Mouse (Mus musculus): ENCODE results near the gene Kdm6b.

Gene Kdm6b

DNA sequence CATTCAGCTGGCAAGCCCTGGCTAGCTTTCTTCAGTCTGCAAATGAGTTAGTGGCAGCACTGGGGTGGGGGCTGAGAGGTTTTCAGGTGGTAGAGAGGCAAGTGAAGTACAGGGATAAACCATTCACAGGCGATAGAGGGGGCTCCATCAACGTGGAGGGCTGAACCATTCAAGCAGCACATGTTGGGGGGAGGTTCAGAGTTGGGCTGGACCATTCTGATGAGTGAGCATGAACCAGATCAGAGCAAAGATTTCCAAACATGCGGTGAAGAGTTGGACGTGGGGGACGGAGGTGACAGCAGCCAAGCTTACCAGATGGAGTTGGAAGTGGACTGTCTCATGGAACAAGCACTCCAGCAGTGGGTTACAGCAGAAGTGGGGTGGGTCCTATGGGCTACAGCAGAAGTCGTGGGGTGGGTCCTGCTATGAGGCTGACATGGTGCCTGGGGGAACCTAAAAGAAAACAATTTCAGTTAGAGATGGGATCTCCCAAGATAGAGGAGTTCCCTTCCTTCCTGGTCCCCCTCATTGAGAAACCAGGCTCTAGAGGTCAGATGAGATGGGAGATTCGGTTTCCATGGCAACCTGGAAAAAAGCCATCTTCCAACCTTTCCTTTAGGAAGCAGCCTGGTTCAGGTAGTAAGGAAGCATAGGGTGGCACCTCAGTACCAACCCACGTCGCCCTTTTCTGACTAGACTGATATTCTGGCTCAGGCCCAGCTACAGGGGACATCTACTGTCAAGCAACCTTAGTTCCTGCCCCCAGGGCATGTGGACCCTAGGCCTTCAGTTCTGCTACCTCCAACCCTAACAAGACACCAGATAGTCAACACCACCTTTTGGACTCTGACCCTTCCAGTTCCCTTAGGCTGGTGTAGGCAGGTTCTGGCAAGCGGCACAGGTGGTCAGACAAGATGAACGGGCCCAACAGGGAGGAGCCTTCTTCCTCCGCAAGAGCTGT lies at the start of gene Kdm6b:
Gene Kdm6b, minus strand, starts transcription at position 455 of the 961 bp plus-strand sequence.
- DNase-seq (ENCODE audit: low spot score in 2 of 2) = peak in 1 of 2 experiments; percentile 70

DNA sequence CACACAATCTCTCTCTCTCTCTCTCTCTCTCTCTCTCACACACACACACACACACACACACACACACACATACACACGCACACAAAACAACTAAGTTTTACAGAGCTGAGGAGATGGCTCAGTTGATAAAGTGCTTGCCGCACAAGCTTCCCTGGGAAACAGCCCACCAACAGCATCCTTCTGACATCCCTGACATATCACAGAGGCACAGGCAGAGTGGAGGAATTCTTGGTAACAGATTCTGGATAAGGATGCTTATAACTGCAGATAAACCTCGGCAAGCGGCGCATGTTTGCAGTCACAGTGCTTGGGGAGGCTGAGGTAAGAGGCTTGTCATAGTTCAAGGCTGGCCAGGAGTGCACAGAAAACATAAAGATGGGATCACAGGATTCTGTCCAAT lies 48.1 kb upstream of the Kdm6b start:
- DNase-seq (ENCODE audit: low spot score in 2 of 2) = no peak

DNA sequence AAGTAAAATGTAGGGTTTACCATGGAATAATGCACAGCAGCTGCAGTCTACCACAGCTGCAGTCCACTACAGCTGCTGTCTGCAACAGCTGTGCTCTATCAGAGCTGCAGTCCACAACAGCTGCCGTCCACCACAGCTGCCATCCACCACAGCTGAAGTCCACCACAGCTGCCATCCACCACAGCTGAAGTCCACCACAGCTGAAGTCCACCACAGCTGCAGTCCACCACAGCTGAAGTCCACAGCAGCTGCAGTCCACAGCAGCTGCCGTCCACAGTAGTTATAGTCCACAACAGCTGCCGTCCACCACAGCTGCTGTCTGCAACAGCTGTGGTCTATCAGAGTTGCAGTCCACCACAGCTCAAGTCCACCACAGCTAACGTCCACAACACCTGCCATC lies 46.4 kb upstream of the Kdm6b start:
- DNase-seq (ENCODE audit: low spot score in 2 of 2) = no peak

DNA sequence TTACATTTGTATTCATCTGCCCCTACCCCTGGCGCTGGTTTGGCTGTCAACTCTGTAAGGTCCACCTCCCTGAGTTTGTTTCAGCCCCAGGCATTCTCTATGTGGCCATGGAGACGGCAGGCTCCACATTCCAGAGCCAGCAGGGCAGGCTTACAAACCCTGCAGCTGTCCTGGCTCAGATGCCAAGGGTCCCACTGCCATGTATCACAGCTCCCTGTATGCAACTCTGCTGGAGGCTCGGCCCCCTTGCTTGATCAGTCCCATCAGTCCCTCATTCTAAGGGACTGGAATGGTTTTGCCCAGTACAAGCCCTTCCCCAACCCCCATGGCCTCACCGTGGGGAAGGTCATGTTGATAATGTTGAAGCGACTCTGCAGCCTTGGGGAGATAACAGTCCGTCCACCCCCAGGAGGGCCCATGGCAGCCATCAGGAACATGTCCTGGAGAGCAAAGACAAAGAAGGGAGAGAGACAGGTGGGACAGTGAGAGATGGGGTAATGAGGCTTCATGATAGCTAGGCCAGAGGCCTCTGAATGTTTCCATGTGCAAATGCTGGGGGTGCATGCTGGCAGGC lies 43.6 kb upstream of the Kdm6b start:
- no peak for DNase-seq (ENCODE audit: low spot score in 2 of 2)

DNA sequence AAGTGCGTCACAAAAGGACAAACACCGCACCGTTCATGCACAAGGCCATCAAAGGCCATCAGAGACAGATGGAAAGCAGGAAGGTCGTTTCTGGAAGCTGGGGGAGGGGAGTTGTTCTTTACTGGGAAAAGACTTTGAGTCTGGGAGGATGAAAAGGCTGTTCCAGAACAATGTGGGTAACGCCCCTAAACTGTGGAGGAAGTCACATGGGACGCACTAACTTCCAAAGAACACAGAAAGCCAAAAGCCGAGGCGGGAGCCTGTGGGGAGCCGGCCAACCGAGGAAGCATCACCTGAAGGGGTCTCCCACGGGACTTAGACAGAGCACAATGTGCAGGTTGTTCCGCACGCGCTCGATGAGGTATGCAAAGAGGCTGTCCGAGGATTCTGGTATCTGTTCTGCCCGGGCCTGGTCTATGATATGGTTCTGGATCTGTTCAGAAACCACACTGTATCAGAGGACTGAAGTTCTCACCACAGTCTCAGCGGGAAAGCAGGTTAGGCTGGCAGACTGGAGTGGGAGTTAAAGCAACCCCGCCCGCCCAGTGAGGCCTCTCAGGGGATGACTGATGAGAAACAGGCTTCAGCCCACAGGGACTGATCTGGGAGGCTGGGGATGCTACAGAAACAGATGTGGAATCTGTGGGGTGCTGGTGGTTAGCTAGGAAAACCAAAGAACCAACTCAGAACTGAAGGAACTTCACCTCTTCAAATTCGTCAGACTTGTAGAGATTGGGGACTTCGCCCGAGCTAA lies 38.8 kb upstream of the Kdm6b start:
- no peak for DNase-seq (ENCODE audit: low spot score in 2 of 2)

DNA sequence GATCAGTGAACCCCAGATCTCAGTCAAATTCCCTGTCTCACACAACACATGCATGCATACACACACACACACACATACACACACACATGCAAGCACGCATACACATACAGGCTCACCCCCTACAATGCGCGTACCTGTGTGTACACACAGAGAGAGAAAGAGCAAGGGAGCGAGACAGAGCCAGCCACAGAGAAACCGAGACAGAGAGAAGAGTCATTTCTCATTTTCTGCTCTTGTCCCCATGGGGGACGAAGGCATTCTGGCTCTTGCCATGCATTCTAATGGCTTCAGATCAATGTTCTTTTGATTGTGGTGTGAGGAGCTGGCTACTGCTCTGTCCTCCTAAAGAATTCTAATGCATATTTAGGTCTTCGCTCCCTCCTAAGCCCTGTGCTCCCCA lies 33.8 kb upstream of the Kdm6b start:
- DNase-seq (ENCODE audit: low spot score in 2 of 2) = no peak

DNA sequence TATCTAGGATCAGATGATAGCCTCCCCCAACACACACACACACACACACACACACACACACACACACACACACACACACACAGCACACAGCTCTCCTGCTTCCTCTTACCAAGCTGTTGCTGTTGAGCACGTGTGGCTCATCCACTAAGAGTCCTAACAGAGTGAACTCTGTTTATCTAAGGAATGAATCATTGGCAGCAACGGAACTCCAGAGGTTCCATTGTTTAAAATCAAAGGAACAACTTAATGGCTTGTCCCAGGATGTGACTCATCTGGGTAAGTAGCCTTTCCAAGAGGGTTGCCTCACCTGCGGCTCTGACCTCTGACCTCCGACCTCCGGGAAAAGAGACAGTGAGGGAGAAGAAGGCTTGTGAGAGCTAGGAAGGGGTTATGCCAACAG lies 29.9 kb upstream of the Kdm6b start:
- no peak for DNase-seq (ENCODE audit: low spot score in 2 of 2)

DNA sequence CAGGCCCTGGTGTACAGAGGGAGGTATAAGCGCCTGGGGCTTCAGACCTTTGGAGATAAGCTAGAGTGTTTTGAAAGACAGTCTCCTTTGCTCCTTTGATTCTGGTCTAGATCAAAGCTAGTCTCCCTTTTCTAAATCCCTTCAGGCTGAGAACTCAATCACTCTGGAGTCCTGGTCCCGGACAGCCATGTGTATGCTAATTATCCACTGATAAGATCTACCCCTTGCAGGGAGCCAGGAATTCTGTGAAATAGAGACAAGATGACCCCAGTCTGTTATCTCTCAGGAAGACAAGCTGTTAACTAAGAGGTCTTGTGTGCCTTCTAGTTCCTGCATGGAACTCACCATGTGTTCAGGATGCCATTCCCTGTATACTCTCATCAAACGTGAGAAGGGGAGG lies 23.8 kb upstream of the Kdm6b start:
- no peak for DNase-seq (ENCODE audit: low spot score in 2 of 2)

DNA sequence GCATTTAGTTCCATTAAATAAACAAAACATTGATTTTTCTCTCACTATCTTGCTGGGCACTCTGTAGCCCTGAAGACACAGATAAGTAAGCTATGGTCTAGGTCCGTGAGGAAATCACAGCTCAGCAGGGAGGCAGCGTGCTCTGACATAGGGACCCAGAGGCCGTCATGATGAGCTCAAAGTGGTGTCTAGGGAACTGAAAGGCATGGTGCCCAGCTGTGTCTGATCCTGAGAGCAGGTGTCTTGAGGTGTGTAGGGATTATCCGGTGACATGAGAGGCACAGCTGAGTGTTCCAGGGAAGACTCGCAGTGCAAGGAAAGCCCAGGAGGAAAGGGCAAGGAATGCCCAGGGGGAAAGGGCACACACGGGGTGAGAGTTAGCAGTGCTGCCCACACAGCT lies 19.7 kb upstream of the Kdm6b start:
- DNase-seq (ENCODE audit: low spot score in 2 of 2) = no peak

DNA sequence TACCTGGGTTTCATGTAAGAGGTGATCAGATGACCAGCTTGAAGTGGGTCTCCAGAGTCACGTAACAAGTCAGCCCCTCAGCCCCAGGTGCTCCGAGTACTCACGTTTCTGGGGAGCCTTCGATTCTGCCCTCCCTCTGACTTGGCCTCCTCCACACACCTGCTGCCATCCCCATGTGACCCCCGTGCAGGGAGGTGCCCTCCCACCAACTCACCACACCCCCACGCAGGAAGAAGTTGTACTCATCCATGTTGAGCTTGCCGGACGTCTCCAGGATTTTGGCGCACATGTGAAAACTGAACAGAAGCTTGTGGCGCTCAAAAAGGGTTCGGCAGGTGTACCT lies 19.1 kb upstream of the Kdm6b start:
- DNase-seq (ENCODE audit: low spot score in 2 of 2) = no peak

DNA sequence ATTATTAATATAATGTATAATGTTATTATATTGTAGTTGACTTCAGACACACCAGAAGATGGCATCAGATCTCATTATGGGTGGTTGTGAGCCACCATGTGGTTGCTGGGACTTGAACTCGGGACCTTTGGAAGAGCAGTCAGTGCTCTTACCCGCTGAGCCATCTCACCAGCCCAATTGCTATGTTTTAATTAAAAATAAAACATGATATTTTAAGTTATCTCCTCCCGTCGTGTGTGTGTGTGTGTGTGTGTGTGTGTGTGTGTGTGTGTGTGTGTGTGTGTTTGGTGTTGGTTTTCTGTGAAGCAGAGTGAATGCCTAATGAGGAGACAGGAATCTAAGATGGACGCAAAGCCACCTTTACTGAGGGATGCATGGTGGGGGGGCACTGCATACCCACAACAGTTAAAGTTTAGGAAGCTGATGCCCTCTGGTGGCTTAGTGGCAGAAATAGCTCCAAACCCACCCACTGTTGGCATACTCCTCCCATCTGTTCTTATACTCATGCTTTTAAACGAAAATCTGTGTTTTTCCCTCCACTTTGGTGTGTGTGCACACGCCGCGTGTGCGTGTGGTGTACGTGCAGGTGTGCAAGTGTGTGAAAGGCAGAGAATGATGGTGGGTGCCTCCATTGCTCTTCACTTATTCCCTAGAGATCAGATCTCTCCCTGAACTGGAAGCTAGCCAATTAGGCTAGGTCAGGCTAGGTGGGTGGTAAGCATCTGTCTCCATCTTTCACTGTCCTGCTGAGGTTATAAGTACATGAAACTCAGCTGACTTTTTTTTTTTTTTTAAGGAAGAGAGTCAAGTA lies 18.6 kb upstream of the Kdm6b start:
- peak in 1 of 2 experiments; percentile 57 for DNase-seq (ENCODE audit: low spot score in 2 of 2)

DNA sequence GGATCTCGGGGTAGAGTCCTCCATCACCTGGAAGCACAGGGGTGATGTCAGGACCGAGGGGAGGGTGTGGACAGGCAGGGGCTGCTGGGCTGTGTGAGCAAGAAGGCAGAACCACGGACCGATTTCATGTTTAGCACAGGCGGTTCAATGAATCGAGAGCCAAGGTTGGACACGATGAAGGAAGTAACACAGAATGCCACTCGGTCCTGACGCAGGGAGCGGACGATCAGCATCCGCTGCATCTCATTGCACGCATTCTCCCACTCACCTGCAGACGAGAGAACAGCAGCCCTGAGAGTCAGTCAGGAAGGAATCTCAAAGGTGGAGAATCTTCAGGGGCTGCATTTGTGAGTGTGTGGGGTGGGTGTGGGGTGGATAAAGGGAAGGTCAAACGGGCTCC lies 17.2 kb upstream of the Kdm6b start:
- DNase-seq (ENCODE audit: low spot score in 2 of 2) = no peak

DNA sequence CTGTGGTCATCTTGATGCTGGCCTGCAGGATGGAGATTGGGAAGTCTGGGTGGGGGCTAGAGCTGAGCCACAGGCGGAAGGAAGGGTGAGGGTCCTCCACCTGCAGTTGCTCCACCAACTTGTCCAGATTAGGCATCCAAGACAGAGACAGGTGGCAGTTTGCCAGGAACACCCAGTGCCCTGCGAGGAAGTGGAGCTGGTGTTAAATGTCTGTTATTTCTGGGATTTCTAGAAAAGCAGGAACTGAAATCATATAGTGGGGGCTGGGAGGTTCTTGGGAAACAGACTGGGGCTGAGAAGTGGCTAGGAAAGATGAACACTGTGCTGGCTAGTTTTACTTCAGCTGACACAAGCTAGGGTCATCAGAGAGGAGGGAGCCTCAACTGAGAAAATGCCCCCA lies 15.8 kb upstream of the Kdm6b start:
- DNase-seq (ENCODE audit: low spot score in 2 of 2) = no peak

DNA sequence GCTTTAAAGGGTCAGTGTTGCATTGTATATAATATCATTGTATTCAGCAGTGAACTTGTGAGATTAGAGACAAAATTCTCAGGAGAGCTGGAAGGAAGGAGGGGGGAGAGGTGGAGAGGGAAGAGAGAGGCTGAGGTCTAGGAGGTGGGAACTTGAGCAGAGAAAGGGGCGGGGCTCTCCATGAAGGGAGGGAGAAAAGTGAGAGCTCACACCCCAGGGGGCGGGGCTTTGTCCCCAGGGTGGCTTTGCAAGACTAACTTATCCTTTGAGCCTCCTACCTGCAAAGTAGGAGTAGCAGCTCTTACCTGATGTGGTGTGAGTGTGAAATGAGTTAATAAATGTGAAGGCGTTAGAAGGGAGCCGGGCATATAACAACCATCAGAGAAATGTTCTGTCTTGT lies 15.3 kb upstream of the Kdm6b start:
- peak in 1 of 2 experiments; percentile 49 for DNase-seq (ENCODE audit: low spot score in 2 of 2)

DNA sequence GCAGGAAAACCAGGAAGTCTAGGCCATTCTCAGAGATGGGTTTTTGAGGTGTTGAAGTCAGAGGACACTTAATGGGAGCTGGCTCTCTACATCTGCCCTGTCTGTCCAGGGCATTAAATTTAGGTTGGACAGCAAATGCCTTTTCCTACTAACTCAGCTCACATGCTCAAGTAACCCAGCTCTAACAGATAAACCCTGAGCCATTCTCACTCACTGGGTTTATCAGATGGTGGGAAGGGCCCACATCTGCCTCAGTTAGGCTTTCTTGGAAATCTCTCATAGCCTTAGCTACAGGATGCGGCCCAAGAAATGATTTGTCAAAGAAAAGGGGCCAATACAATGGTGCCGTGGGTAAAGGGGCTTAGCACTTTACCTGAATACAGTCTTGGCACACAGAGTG lies 12.8 kb upstream of the Kdm6b start:
- DNase-seq (ENCODE audit: low spot score in 2 of 2) = no peak

DNA sequence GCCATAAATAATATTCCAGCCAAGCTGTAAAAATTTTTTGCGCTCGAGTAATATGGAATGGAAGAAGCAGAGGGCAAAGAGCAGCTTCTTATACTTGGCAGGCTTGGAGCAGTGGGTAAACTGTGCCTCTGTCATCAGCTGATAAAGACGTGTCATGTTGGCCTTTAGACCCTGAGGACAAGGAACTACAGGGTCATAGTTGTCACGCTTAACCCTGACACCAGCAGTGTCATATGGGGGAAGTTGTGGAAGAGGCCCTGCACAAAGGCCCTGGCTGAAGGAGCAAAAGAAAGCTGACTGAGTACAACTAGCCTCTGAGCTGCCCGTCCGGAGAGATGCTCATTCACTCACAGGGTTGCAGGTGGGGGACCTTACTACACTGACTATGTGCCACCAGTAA lies 10.4 kb upstream of the Kdm6b start:
- DNase-seq (ENCODE audit: low spot score in 2 of 2) = no peak

DNA sequence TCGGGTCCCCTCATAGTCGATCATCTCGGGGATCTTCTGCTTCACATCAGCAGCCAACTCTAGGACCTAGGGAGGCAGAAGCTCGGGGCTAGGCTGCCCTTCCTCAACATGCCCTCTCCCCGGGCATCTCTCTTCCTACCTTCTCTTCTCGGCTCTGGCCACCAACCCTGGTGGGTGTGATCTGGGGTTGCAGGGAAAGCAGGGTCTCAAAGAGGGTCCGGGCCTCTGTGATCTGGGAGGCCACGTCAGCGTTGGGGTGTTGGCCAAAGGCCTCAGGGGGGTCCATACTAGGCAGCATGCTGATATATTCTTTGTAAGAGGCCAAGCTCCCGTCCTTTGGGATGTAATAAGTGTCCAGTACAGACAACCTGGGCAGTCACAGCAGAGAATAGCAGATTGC lies 9.4 kb upstream of the Kdm6b start:
- DNase-seq (ENCODE audit: low spot score in 2 of 2) = no peak

DNA sequence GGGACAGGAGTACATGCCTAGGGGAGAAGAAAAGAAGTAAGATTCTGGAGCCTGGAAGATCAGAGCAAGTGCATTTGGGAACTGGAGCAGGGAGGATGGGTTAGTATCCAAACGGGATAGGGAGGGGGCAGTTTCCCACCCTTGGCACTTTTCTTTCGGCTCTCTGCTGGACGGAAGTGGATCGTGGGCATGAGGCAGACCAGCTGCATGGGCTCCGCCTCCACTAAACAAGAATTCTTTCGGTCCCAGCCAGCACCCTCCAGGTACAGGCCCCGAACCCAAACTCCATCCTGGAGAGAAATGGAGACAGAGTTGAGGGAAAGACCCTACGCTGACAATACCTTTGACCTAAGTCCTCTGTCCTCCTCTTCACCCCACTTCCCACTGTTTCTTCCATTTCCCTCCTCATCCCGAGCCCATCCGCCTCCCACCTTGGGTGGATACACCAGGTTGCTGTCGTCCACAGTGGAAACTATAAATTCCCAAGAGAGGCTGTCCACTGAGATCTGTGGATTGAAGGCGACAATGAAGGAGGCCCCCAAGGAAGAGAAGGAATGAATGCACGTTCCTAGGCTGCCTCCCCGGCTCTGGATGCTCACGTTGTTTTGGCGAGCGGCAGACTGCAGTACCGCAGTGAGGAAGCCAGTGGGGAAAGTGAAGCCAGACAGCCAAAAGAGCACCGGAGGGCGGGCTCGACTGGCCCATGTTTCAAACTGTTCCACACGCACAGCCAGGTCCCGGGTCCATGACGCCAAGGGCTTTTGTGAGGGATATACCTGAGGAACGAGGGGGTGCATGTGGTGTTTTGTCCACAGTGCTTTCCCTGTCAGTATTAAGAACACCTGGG lies 7.9 kb upstream of the Kdm6b start:
- no peak for DNase-seq (ENCODE audit: low spot score in 2 of 2)

DNA sequence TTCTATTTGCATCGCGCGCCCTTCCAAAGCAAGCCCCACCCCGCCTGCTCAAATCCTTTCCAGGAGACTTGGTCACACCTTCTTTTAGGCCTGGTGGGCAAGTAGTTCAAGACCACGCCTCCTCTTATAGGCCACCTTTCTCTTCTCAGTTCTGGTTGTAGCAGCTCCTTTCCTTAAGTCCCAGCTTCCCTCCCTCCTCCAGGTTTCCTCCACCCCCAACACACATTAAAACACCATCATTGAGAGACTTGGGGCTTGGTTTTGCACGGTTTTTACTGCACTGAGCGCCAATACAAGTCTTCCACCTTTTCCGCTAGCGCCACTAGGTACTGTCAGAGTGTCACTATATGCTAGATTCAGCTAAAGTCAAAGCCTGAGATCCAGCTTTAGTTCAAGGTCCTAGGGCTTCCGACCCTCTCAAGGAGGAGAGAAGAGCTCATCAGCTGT lies 7.1 kb upstream of the Kdm6b start:
- no peak for DNase-seq (ENCODE audit: low spot score in 2 of 2)

DNA sequence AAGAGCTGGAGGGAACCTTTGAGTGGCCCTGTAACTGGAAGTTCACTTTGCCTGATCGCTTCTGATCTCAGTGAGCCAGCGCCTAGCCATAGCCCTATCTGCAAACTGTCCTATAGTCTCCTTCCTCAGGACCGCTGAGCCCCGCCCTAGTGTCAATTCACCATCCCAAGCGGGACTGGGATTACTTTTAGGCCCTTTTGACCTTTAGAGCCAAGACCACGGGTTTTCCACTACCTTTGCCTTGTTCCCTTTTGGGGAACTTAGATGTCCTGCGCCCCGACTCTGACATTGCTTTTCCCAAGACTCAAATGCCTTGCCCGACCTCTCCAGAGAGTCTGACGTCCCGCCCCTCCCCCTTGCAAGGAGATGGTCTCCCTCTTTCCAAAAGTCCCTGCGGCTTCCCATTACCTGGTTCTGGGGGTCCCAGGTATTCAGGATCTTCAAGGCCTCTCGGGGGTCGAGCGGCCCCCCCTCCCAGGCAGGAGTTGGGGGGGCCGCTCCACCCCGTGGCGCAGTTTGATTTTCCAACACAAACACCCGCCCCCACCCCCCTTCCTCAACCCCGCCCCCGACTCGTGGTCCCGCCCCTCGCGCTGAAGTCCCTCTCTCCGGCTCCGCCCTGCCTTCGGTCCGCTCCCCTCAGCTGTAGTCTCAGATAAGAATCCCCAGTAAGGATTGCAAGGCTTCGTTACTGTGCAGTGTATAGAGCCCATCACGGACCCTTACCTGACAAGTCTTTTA lies 6.5 kb upstream of the Kdm6b start:
- peak in 1 of 2 experiments; percentile 76 for DNase-seq (ENCODE audit: low spot score in 2 of 2)

Measured in spleen, postnatal 4 days (tissue).